Mouse (Mus musculus): ENCODE data around the gene Cyp4a30b. TPM values are rescaled to one million over a fixed set of nuclear protein-coding genes. Genes with fewer than 3 reads are reported as not detected.

Gene Cyp4a30b
- not detected for polyA plus RNA-seq (2014; fragmentation: Illumina TruSeq; extraction: RNeasy Lipid Tissue Mini Kit (QIAGEN cat#74804); ENCODE audit: insufficient read depth, low read depth, low replicate concordance)

DNA sequence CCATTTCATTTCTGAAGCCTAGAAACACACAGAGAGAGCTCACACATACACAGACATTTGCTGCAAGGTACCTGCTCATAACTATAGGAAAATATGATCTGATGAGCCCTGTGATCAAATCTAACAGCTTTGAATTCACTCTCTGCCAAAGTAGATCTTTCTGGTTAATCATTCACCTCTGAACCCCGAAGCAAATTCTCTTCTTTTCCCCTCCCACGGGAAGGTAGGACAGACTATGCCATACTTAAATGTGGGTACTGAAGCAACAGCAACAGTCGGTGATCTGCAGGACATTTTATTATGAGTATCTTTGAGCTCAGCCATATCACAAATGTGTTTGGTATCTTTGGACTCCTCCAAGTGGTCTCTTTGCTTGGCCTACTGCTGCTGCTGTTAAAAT is at the start of gene Cyp4a30b:
Gene Cyp4a30b (plus strand): TSS at position 301 of the 400 bp plus-strand sequence.

DNA sequence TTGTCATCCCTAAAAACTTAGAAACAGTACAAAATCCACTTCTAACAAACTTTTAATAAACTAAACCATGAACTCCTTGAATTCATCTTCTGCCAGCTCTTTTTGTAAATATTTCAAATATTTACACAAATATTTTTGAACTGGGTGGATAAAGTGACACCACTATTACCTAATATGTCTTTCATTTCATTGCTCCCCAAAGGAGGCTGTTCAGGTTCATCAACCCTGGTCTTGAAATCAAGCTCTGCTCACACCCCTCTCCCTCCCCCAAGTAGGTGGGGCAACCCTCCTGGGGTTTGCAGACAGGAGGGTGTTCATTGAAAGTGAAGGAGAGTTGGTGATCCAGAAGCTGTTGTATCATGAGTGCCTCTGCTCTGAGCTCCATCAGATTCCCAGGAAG is 41.1 kb upstream of the Cyp4a30b start, which contains the start of gene Cyp4a12b:
Gene Cyp4a12b (plus strand): TSS at position 301 of the 400 bp plus-strand sequence.

DNA sequence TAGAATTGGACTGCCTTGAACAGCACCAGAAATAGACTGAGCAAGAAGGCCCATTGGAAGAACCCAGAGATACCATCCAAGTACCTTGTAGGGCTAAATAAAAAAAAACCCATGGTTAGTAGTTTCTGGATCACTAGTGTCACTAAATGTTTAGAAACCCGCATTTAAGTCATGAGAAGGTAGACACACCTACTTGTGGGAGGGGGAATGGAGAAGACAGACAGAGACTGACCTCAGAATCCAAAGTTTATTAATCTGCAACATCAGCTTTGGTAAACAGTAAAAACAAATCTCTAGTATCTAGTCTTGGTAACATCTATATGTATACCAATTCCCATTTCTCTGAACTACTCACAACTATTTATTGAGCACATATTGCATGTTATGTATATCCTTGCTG is 43.6 kb downstream of the Cyp4a30b start, which contains the start of gene Cyp4a14:
Gene Cyp4a14 (minus strand): TSS at position 142 of the 400 bp plus-strand sequence.

GRCm38 (mm10) chr4:115518000-115518399 is 65.6 kb downstream of the Cyp4a30b start, which contains the start of gene Cyp4a10:
Gene Cyp4a10 (plus strand): TSS chr4:115518264.

Other genes with a start within 250 kb of the Cyp4a30b start
- not detected for gene Cyp4a29, start 210.5 kb upstream of the Cyp4a30b start, polyA plus RNA-seq (2014; fragmentation: Illumina TruSeq; extraction: RNeasy Lipid Tissue Mini Kit (QIAGEN cat#74804); ENCODE audit: insufficient read depth, low read depth, low replicate concordance)
- not detected for gene Cyp4a12a, start 153.6 kb upstream of the Cyp4a30b start, polyA plus RNA-seq (2014; fragmentation: Illumina TruSeq; extraction: RNeasy Lipid Tissue Mini Kit (QIAGEN cat#74804); ENCODE audit: insufficient read depth, low read depth, low replicate concordance)
- gene Cyp4a12b, start 41.0 kb upstream of the Cyp4a30b start, polyA plus RNA-seq (2014; fragmentation: Illumina TruSeq; extraction: RNeasy Lipid Tissue Mini Kit (QIAGEN cat#74804); ENCODE audit: insufficient read depth, low read depth, low replicate concordance), result 0.92 TPM
- gene Cyp4a14, start 43.5 kb downstream of the Cyp4a30b start, polyA plus RNA-seq (2014; fragmentation: Illumina TruSeq; extraction: RNeasy Lipid Tissue Mini Kit (QIAGEN cat#74804); ENCODE audit: insufficient read depth, low read depth, low replicate concordance), result not detected
- gene Cyp4a10, start 65.7 kb downstream of the Cyp4a30b start, polyA plus RNA-seq (2014; fragmentation: Illumina TruSeq; extraction: RNeasy Lipid Tissue Mini Kit (QIAGEN cat#74804); ENCODE audit: insufficient read depth, low read depth, low replicate concordance), result not detected
- gene Cyp4a31, start 111.0 kb downstream of the Cyp4a30b start, polyA plus RNA-seq (2014; fragmentation: Illumina TruSeq; extraction: RNeasy Lipid Tissue Mini Kit (QIAGEN cat#74804); ENCODE audit: insufficient read depth, low read depth, low replicate concordance), result not detected
- not detected for gene Cyp4a32, start 148.4 kb downstream of the Cyp4a30b start, polyA plus RNA-seq (2014; fragmentation: Illumina TruSeq; extraction: RNeasy Lipid Tissue Mini Kit (QIAGEN cat#74804); ENCODE audit: insufficient read depth, low read depth, low replicate concordance)
- gene Cyp4b1, start 195.1 kb downstream of the Cyp4a30b start, polyA plus RNA-seq (2014; fragmentation: Illumina TruSeq; extraction: RNeasy Lipid Tissue Mini Kit (QIAGEN cat#74804); ENCODE audit: insufficient read depth, low read depth, low replicate concordance), result 531 TPM